Mouse (Mus musculus) small intestine, adult 2 months (tissue): Measurements from ENCODE around the gene Kcnq4.

ENCODE experiments used
- CTCF ChIP-seq: fragments of 200-500 bp; IDR thresholded peaks from 2 replicates; pipeline ENCODE4 v1.5.1; 2012; ENCODE audit warnings: low read depth, mild to moderate bottlenecking, control low read depth, inconsistent platforms, low read length, moderate library complexity, mixed read lengths; ENCODE audit not compliant: insufficient replicate concordance, insufficient read length; ENCODE audit errors: extremely low read depth
- POLR2A ChIP-seq: fragments of 200-500 bp; IDR thresholded peaks from 2 replicates; pipeline ENCODE4 v1.6.1; 2012; ENCODE audit warnings: low read depth, mild to moderate bottlenecking, control low read depth, inconsistent platforms, low read length, moderate library complexity

DNA sequence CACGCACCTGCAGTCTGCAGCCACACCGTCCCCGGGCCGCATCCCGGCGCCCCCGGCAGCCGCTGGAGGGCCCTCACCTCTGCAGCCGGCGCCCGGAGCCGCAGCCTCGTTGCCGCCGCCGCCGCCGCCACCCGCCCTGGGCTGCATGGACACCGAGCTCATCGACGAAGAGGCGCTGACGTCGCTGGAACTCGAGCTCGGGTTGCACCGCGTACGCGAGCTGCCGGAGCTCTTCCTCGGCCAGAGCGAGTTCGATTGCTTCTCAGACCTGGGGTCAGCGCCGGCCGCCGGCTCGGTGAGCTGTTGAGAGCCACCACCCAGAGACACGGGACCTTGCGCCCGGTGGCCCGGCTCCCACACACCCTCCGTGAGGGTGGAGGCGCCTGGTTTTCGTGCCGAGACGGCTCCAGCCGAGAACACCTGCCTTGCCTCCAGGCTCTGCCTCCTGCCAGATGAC, 81.3 kb downstream of the Kcnq4 start:
- no peak for TF ChIP-seq CTCF
- TF ChIP-seq POLR2A, result no peak; the same call in 1 of the 2 replicates
